In the genomic region with DNA sequence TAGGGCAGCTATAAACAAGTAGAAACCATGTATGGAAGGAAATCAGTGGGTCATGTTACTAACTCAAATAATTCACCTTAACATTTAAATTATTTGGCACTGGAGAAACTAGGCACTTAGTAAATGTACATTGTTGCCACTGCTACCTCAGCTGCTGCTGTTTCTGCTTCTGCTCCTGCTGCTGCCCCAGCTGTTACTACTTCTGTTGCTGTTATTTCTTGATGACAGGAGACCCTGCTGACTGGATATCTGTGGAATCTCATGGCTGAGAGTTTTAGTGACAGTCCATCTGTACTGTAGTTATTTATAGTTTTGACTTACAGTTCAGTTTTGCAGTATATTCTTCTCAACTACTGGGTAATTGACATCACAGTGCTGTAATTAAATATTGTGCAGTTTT, we compare ENCODE assay signal across 18 mouse cellular contexts.
DNase-seq lines count a peak whose midpoint lies in the region; ATAC-seq and TF ChIP-seq lines count a peak whose summit lies in the region.
"Had no signal": no experiment of that assay in that cellular context is flagged by ENCODE, and none has a peak within 500 bp of the region (broad histone marks: within the 10 kb centered on the region; RNA-seq: fewer than 3 reads in every experiment).

No protein-coding gene starts in this region.

- no peaks in the 10 kb centered on the region for H3K27me3 ChIP-seq in heart, embryonic 16.5 days (ENCODE audit: control insufficient read depth, insufficient read depth, low read length)
- no peaks in the 10 kb centered on the region for H3K27me3 ChIP-seq in midbrain, postnatal 0 days (ENCODE audit: insufficient read depth, low read length)
- H3K27me3 ChIP-seq in midbrain, embryonic 13.5 days = no peaks in the 10 kb centered on the region
- no peaks in the 10 kb centered on the region for H3K27me3 ChIP-seq in myocyte (ENCODE audit: control insufficient read depth, insufficient read depth, insufficient read length)
- H3K27me3 ChIP-seq: liver, embryonic 13.5 days; lung, embryonic 15.5 days; midbrain, embryonic 15.5 days had no signal

- intact Hi-C loops in heart, postnatal 10 days (cut with DNase I) = no loop called here

- H3K79me2 ChIP-seq in myocyte (ENCODE audit: control insufficient read depth, insufficient read depth) = no peaks in the 10 kb centered on the region

- no peak overlapping the region for H3K27ac ChIP-seq in heart, embryonic 16.5 days (ENCODE audit: low read length)
- H3K27ac ChIP-seq in midbrain, postnatal 0 days (ENCODE audit: low read depth, low read length) = no peak overlapping the region
- no peak overlapping the region for H3K27ac ChIP-seq in midbrain, embryonic 13.5 days
- H3K27ac ChIP-seq: liver, embryonic 13.5 days; lung, embryonic 15.5 days; midbrain, embryonic 15.5 days had no signal

- H3K36me3 ChIP-seq in heart, embryonic 16.5 days (ENCODE audit: control insufficient read depth, insufficient read depth) = peaks cover 9% of the 10 kb centered on the region
- peaks cover 8% of the 10 kb centered on the region; the same call in 1 of the 2 replicates for H3K36me3 ChIP-seq in midbrain, postnatal 0 days (ENCODE audit: insufficient read depth, low read length)
- peaks cover 18% of the 10 kb centered on the region for H3K36me3 ChIP-seq in midbrain, embryonic 13.5 days
- peaks cover 28% of the 10 kb centered on the region for H3K36me3 ChIP-seq in myocyte (ENCODE audit: control insufficient read depth, insufficient read depth)

- no peak overlapping the region for H3K9ac ChIP-seq in heart, embryonic 16.5 days (ENCODE audit: low read length)
- no peak overlapping the region for H3K9ac ChIP-seq in midbrain, postnatal 0 days (replicated peaks; ENCODE audit: low read length, poor library complexity, severe bottlenecking)
- no peak overlapping the region for H3K9ac ChIP-seq in midbrain, embryonic 13.5 days (replicated peaks)
- H3K9ac ChIP-seq: liver, embryonic 13.5 days; lung, embryonic 15.5 days; midbrain, embryonic 15.5 days had no signal

- ATAC-seq in heart, embryonic 16.5 days (replicated peaks; ENCODE audit: extremely low read depth, insufficient read depth, low FRiP score) = peak; percentile 58
- no peak for ATAC-seq in midbrain, postnatal 0 days (ENCODE audit: low FRiP score)
- no peak for ATAC-seq in midbrain, embryonic 13.5 days
- ATAC-seq: inflammation-experienced regulatory T-cells, adult 6 months; midbrain, embryonic 15.5 days had no signal

- H3K4me1 ChIP-seq in heart, embryonic 16.5 days (ENCODE audit: control insufficient read depth, insufficient read depth, low read length) = peaks cover 8% of the 10 kb centered on the region
- no peaks in the 10 kb centered on the region for H3K4me1 ChIP-seq in midbrain, postnatal 0 days (ENCODE audit: insufficient read depth, low read length)
- H3K4me1 ChIP-seq in midbrain, embryonic 13.5 days (replicated peaks) = no peaks in the 10 kb centered on the region
- H3K4me1 ChIP-seq: liver, embryonic 13.5 days; lung, embryonic 15.5 days; midbrain, embryonic 15.5 days had no signal

- DNase-seq in embryo, embryonic 11.5 days (ENCODE audit: low read depth, low spot score) = peak; percentile 8
- no peak for DNase-seq in embryo, embryonic 10 days (ENCODE audit: low spot score)
- DNase-seq in heart, postnatal 10 days = no peak
- peak; percentile 41 for DNase-seq in midbrain, postnatal 0 days (ENCODE audit: low spot score)
- no peak for DNase-seq in kidney, postnatal 10 days
- DNase-seq: adrenal gland, adult 8-10 months; cerebellum, adult 8-10 months; heart, postnatal 36 days; kidney, adult 9 months; layer of hippocampus, postnatal 36 days; liver, embryonic 13.5 days; thymus, adult 18-20 months had no signal

- no peak overlapping the region for H3K4me2 ChIP-seq in heart, embryonic 16.5 days (ENCODE audit: low read depth, low read length)
- no peak overlapping the region for H3K4me2 ChIP-seq in midbrain, postnatal 0 days (ENCODE audit: low read depth, low read length, poor library complexity, severe bottlenecking)
- H3K4me2 ChIP-seq in midbrain, embryonic 13.5 days (replicated peaks) = no peak overlapping the region
- H3K4me2 ChIP-seq in myocyte (ENCODE audit: low read depth) = no peak overlapping the region
- H3K4me2 ChIP-seq: liver, embryonic 13.5 days; lung, embryonic 15.5 days; midbrain, embryonic 15.5 days had no signal

- no peak overlapping the region for H3ac ChIP-seq in myocyte (ENCODE audit: control insufficient read depth, insufficient read length)

- TF ChIP-seq POLR2A in myocyte (IDR thresholded peaks at IDR 0.05; ENCODE audit: insufficient read length, low read depth) = no peak

- no peak for TF ChIP-seq CTCF in midbrain, postnatal 0 days (IDR thresholded peaks at IDR 0.05)

- no peak overlapping the region for H3K4me3 ChIP-seq in heart, embryonic 16.5 days (ENCODE audit: low read length)
- H3K4me3 ChIP-seq in midbrain, postnatal 0 days (ENCODE audit: low read depth, low read length) = no peak overlapping the region
- no peak overlapping the region for H3K4me3 ChIP-seq in midbrain, embryonic 13.5 days (replicated peaks)
- no peak overlapping the region for H3K4me3 ChIP-seq in myocyte
- H3K4me3 ChIP-seq: liver, embryonic 13.5 days; lung, embryonic 15.5 days; midbrain, embryonic 15.5 days had no signal

- H3K9me3 ChIP-seq in heart, embryonic 16.5 days (replicated peaks; ENCODE audit: control insufficient read depth, low read length) = no peaks in the 10 kb centered on the region
- H3K9me3 ChIP-seq in midbrain, postnatal 0 days (ENCODE audit: low read length) = no peaks in the 10 kb centered on the region
- H3K9me3 ChIP-seq in midbrain, embryonic 13.5 days = no peaks in the 10 kb centered on the region
- H3K9me3 ChIP-seq: liver, embryonic 13.5 days; lung, embryonic 15.5 days; midbrain, embryonic 15.5 days had no signal

TF ChIP-seq in myocyte, 11 proteins besides CTCF, POLR2A, EP300 and RAD21:
- TF ChIP-seq TCF12 (IDR thresholded peaks at IDR 0.05; ENCODE audit: insufficient read depth, poor library complexity, severe bottlenecking) (no peak), REST (IDR thresholded peaks at IDR 0.05; ENCODE audit: insufficient read depth, insufficient read length) (no peak), MYOG (IDR thresholded peaks at IDR 0.05; ENCODE audit: control insufficient read depth in 1 of 3, insufficient read depth in 1 of 3, insufficient read length in 2 of 3, low read depth in 2 of 3) (peak in 2 of 3 experiments; percentile 48 to 81), MYOD1 (IDR thresholded peaks at IDR 0.05; ENCODE audit: control insufficient read depth in 1 of 3, insufficient read length in 2 of 3, low read depth in 2 of 3) (peak; percentile 58 to 82 (median 62))

Comparison
In these comparisons a context has a peak if more than half of its experiments do, and no peak if none do; other contexts are left out.
1. DNase-seq: peak in embryo, embryonic 11.5 days (single experiment) and midbrain, postnatal 0 days (single experiment); none in embryo, embryonic 10 days (single experiment), heart, postnatal 10 days (0 of 2) and kidney, postnatal 10 days (single experiment).